Mouse (Mus musculus) spleen, postnatal 10 days (tissue): ENCODE measurements around the gene Lrig2.
"Not testable (repeated sequence)": the region's sequence is repeated elsewhere in the genome, so short reads cannot be mapped to it uniquely, and the experiment has no call there.

Experiments used
- DNase-seq, 2 experiments: peaks; one replicate each; pipeline ENCODE4 v3.0.0; 2021 to 2022; ENCODE audit warnings: low spot score in 2 of 2

Gene Lrig2

DNA sequence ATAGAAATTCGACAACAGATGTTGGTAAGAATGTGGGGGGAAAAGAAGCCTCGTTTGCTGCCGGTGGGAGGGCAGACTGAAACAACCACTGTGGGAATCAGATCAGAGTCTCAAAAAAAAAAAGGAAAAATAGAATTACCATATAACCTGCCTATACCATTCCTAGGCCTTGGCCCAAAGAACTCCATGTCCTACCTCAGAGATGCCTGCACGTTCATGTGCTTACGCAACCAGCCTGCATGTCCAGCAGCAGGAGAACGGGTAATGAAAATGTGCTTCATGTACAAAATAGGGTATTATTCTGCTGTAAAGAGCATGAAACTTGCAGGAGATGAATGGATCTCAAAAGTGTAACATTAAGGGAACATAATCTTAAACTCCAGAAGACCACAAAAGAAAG, 79.1 kb downstream of the Lrig2 start:
- no peak for DNase-seq

DNA sequence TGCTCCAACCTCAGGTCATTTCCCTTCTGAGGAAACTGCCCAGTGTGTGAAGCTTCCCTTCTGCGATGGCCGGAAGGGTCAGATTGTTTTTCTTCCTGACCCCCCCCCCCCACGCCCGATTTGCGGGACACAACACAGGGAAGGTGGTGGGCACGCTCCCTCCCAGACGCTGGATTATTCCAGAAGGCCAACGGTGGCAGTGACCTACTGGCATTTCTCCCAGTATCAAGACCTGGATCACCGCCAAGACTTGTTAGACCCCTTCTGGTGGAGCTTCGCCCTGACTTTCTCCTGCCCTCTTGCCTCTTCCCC, 79.9 kb downstream of the Lrig2 start:
- DNase-seq, result no peak

- no peak for DNase-seq
Measured at GRCm38 (mm10) chr3:104431156-104431847, 80.4 kb downstream of the Lrig2 start.

DNA sequence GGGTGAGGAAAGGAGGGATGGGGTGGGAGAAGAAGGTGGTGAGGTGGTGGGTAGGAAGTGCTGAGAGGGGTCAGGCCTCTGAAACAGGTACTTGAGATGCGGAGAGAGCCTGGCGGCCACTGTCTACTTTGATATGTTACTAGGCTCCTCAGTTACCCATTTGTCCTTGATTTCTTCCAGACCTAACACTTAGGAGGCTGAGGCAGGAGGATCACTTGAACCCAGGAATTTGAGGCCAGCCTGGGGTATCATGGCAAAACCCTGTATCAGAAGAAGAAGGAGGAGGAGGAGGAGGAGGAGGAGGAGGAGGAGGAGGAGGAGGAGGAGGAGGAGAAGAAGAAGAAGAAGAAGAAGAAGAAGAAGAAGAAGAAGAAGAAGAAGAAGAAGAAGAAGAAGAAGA, 84.4 kb downstream of the Lrig2 start:
- not testable (repeated sequence) for DNase-seq

DNA sequence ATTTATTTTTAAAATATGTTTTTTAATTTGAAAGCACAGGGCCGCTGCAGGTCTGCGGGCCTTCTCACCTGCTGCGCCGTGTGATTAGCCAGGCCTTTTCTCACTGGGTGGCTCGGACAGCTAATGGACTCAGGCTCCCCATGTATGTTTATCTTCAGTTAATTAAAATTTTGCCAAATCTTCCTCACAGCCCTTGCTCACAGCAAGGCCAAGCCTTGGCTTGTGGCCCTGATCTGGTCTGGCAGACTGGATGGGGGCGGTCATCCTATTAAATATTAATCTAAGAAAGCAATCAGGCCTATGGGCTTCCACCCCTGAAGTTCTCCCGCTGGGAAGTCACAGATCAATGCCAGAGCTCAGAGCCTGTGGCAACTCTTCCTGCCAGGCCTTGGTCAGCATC, 87.4 kb downstream of the Lrig2 start:
- DNase-seq, result no peak

DNA sequence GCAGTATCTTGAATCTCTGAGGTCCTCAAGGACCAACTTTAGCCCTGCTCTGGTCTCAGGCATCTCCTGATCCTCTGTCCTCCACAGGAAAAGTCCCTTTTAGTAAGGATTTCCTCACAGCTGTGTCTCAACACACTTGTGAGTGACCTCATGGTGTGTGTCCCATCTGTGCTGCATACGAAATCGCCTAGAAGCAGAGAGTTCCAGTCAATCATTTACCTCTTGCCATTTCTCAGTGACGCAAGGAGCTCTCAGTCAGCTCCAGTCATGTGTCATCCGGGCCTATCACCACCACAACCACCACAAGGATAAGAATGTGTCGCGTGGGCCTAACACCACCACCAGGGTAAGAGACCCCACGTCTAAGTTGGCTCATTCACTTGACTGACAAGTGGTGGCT, 90.8 kb downstream of the Lrig2 start:
- DNase-seq, result no peak

DNA sequence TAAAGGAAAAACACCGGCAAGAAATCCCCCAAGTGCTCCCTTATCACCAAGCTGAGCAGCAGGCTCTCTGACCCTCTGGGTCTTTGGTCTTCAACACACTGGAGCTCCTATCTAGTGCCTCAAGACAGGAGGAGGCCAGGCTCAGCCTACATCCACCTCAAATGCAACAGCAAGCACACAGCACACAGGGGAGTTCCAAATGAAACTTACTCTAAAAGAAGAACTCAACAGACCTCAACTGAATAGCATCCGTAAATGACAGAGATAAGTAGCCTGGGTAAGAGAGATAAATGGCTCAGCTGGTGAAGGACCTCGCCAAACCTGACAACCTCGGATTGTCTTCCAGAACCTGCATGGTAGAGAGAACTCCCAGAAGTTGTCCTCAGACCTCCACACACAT, 91.7 kb downstream of the Lrig2 start:
- no peak for DNase-seq

DNA sequence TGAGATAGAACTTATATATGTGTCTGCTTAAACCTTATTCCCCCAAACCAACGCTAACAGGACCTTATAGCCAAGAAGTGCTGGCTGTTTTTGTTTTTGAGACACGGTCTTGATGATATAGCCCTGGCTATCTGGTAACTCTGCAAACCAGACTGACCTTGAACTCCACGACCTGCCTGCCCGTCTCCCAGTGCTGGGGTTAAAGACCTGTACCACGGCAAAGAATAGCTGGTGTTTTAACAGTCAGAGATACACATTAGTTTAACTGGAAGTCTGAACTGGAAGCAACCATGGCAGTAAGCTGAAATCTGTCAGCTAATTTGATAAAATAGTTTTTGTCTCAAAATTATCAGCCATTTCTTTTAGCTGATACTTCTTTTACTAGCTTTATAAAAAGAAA, 94.9 kb downstream of the Lrig2 start:
- no peak for DNase-seq

- DNase-seq, result no peak
Measured at GRCm38 (mm10) chr3:104412482-104412881, 99.2 kb downstream of the Lrig2 start.

- no peak for DNase-seq
Measured at GRCm38 (mm10) chr3:104407506-104407905, 104.2 kb downstream of the Lrig2 start.

- DNase-seq, result no peak
Measured at GRCm38 (mm10) chr3:104403582-104403981, 108.1 kb downstream of the Lrig2 start.

- no peak for DNase-seq
Measured at GRCm38 (mm10) chr3:104401176-104401575, 110.5 kb downstream of the Lrig2 start.

- no peak for DNase-seq
Measured at GRCm38 (mm10) chr3:104400126-104400525, 111.6 kb downstream of the Lrig2 start.

- no peak for DNase-seq
Measured at GRCm38 (mm10) chr3:104399296-104400045, 112.2 kb downstream of the Lrig2 start.

DNA sequence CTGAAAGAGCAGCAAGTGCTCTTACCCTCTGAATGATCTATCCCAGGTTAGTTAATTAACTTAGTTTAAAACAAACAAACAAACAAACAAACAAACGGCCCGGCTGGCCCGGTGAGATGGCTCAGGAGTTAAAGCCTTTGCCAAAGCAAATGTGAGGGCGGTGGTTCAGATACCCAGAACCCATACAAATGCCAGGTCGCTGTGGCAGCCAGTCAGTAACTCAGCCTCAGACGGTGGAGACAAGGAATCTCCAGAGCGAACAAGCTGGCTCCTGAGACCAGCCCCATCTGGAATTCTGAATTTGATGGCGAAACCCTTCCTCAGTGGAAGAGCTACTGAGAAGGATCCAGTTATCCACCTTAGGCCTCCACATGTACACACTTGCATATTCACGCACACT, 114.4 kb downstream of the Lrig2 start:
- DNase-seq, result no peak

DNA sequence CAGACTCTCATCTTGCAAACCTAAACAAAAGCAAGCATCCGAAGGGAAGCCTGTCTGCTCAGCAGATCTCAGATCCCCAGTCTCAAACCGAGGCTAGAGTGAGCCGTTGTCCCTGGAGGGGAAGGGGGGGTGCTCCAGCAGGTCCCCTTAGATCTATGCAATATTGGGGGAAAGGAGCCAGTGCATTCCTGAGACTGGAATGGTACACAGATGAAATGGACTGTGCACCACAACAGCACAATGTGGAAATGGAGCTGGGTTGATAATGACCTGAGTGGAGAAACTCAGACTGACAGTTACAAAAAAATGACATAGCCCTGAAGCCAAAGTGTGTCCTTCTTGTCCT, 115.0 kb downstream of the Lrig2 start:
- no peak for DNase-seq

- DNase-seq, result no peak
Measured at GRCm38 (mm10) chr3:104396067-104396735, 115.5 kb downstream of the Lrig2 start.

GRCm38 (mm10) chr3:104390072-104390471, 121.6 kb downstream of the Lrig2 start:
- DNase-seq, result no peak

- no peak for DNase-seq
Measured at GRCm38 (mm10) chr3:104389449-104389848, 122.3 kb downstream of the Lrig2 start.

- DNase-seq, result no peak
Measured at GRCm38 (mm10) chr3:104385587-104385986, 126.1 kb downstream of the Lrig2 start.

- DNase-seq, result no peak
Measured at GRCm38 (mm10) chr3:104383681-104384341, 127.9 kb downstream of the Lrig2 start.

DNA sequence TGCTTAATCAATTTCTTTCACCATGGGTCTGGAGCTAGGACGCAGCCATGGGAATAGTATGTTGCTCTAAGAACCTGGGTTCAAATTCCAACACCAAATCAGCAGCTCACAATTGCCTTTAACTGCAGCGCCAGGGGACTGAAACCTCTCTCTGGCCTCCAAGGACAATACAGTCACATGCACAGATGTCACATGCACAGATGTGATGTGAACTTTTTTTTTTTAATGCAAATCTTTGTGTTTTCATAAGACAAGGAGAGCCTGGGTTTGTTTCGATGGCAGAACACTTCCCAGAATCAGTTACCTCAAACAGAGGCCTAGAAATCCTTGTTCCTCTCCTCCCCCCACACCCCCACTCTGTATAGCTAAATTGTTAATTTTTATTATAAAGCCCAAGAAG, 133.5 kb downstream of the Lrig2 start:
- DNase-seq, result no peak

DNA sequence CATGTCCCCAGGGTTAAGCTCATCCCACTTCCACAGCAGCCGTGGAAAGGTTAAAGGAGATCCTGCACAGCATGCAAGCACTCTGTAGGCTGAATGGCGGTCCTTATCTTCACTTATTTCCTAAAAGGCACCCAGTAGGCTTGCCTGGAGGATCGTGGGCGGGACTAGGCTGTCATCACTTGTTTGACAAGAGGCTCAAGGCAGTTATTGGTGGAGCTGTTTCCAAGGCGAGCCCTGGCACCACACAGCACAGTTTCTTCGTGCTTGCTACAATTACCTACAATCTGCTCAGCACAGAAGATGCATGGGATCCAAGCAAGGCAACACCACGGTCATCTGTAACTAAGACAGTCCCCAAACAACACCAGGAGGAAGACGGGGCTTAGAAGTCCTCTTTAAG, 137.8 kb downstream of the Lrig2 start:
- DNase-seq, result no peak
